Mouse (Mus musculus): ENCODE data around the gene Rab13.
A peak's percentile ranks its signal among the peaks of the same experiment; 100 is the strongest.
"Not testable (repeated sequence)": the region's sequence is repeated elsewhere in the genome, so short reads cannot be mapped to it uniquely, and the experiment has no call there.

Gene Rab13

DNA sequence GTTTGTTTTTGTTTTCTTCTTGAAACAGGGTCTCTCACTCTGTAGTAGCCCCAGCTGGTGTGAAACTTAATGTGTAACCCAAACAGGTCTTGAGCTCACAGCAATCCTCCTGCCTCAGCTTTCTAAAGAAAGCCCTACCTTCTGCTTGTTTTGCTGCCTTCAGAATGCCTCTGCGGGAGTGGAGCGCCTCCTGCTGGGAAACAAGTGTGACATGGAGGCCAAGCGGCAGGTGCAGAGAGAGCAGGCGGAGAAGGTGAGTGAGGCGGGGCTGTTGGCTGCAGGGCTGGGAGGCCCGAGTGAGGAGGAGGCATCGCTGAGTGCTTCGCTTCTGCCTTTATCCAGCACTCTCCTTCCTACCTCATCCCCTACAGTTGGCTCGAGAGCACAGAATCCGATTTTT, 10.8 kb downstream of the Rab13 start:
- DNase-seq (ENCODE audit: low spot score in 2 of 2) = no peak

GRCm38 (mm10) chr3:90231075-90231474, 17.6 kb downstream of the Rab13 start:
- no peak for DNase-seq (ENCODE audit: low spot score in 2 of 2)

GRCm38 (mm10) chr3:90231507-90232333, 18.2 kb downstream of the Rab13 start, which contains the start of gene Jtb:
TSS of gene Jtb (plus strand) at chr3:90231597.
- DNase-seq (ENCODE audit: low spot score in 2 of 2) = peak; percentile 88 to 90

- no peak for DNase-seq (ENCODE audit: low spot score in 2 of 2)
These were observed 27.8 kb downstream of the Rab13 start for GRCm38 (mm10) chr3:90241251-90241650.

GRCm38 (mm10) chr3:90241669-90242358, 28.3 kb downstream of the Rab13 start:
- DNase-seq (ENCODE audit: low spot score in 2 of 2) = no peak

- DNase-seq (ENCODE audit: low spot score in 2 of 2) = peak in 1 of 2 experiments; percentile 56
These were observed 29.7 kb downstream of the Rab13 start, which contains the start of gene Creb3l4 for GRCm38 (mm10) chr3:90242984-90243775. TSS of gene Creb3l4 (minus strand) at chr3:90243512.

DNA sequence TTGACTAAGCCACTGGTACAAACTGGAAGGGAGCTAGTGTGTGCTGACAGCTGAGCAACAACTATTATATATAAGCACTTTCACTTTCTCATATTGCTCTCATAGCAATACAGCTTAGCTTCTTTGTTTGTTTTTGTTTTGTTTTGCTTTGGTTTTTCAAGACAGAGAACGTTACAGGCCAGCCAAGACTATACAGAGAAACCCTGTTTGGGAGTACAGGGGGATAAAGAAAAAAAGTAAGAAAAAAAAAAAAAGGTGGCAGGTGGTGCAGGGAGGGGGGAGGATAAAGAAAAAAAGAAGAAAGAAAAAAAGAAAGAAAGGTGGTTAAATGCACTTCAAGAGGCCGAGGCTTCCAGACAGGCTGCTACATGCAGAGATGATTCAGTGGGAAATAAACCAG, 31.9 kb downstream of the Rab13 start:
- DNase-seq (ENCODE audit: low spot score in 2 of 2) = no peak

DNA sequence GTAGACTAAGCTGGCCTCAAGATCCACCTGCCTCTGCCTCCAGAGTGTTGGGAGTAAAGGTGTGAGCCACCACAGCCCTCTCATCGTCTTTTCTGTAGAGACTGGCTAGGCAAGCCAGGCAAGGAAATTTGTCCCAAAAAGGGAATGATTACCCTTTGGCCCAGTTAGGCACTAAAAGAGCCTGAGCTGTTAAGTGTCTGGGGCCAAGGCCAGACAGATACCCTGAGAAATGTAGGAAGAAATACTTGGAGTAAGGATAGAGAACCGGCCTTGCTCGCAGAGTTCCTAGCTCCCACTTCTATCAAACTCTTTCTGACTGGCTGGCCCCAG, 34.1 kb downstream of the Rab13 start:
- no peak for DNase-seq (ENCODE audit: low spot score in 2 of 2)

DNA sequence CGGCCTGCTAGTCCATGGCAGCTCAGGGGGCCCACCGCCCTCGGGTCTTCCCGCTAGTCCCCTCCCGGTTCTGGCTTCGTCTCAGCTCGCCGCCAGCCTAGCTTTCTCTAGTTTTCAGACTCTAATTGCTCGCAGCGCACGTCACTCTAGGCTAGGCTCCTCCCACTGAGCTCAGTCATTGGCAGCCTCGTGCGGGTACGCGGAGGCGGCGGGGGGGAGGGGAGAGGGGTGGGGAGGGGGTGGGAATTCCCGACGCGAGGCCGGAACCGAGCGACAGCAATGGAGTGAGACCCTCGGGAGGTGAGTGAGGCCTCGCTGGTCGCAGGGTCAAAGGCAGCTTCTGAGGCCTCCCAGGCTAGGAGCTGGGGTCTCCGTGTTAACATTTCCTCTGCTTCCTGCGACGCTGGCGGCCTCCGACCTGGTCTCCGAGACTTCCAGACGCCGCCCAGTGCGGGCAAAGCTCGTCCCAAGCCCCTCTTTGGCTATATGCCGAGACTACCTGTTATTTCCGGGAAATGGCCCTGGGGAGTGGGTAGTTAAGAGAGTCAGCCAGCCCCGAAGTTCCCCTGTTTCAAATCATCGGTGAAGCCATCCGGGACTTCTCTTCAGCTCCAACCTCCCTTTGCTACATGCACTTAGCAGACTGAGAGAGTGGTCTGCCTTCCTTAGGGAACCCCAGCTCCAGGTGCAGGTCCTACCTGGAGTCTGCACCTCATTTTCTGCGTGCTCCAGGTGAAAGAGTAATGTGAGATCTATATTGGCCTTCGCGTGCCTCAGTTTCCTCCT, 34.7 kb downstream of the Rab13 start, which contains the start of gene Slc39a1:
Slc39a1 (plus strand) TSS at position 213 of the 786 bp plus-strand sequence.
- DNase-seq (ENCODE audit: low spot score in 2 of 2) = peak; percentile 89 to 90

GRCm38 (mm10) chr3:90248746-90249100, 35.2 kb downstream of the Rab13 start:
- peak in 1 of 2 experiments; percentile 28 for DNase-seq (ENCODE audit: low spot score in 2 of 2)

DNA sequence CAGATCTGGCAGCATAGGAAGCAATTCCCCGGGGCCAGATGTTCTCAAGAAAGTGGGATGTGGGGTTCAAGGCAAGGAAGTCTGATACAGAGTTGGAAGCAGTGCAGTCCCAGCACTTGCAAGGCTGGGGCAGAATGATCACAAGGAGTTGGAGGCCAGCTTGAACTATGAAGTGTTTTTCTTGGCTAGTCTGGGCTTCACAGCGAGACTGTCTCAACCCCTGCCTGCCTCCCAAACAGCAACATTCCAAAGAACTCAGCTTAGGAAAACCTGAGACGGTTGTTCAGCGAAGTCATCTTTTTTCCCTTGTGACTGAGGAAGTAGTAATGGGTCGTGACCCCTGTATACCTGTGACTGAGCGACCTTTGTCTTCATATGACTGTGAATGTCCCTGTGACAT, 37.3 kb downstream of the Rab13 start:
- no peak for DNase-seq (ENCODE audit: low spot score in 2 of 2)

DNA sequence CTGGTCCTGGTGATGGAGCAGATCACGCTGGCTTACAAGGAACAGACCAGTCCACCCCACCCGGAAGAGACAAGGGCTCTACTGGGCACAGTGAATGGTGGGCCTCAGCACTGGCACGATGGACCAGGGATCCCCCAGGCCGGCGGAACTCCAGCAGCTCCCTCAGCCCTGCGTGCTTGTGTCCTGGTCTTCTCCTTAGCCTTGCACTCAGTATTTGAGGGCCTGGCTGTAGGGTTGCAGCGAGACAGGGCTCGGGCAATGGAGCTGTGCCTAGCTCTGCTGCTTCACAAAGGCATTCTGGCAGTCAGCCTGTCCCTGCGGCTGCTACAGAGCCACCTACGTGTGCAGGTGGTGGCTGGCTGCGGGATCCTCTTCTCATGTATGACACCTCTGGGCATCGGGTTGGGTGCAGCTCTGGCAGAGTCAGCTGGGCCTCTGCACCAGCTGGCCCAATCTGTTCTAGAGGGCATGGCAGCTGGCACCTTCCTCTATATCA, 38.3 kb downstream of the Rab13 start:
- not testable (repeated sequence) for DNase-seq (ENCODE audit: low spot score in 2 of 2)

GRCm38 (mm10) chr3:90252659-90253058, 39.2 kb downstream of the Rab13 start:
- DNase-seq (ENCODE audit: low spot score in 2 of 2) = not testable (repeated sequence)

DNA sequence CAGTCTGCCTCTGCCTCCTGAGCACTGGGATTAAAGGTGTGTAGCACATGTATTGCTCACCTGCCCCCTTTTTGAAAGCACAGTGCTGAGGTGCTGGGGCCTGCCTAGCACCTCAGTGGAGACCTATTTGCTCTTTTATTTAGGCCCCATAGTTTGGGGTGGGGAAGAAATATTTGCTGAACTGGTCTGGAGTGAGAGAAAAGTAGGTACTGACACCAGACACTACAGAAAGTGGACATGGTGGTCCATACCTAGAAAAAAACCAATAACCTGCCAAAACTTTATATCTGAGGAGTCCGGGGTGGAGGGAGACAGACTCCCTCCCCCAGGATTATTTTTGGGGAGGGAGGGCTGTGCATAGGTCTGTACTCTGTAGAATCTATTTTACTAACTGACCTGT, 39.7 kb downstream of the Rab13 start:
- DNase-seq (ENCODE audit: low spot score in 2 of 2) = not testable (repeated sequence)

- peak; percentile 93 to 94 for DNase-seq (ENCODE audit: low spot score in 2 of 2)
These were observed 40.3 kb downstream of the Rab13 start, which contains the start of gene Crtc2 for GRCm38 (mm10) chr3:90253653-90254418. TSS of gene Crtc2 (plus strand) at chr3:90254163.

DNA sequence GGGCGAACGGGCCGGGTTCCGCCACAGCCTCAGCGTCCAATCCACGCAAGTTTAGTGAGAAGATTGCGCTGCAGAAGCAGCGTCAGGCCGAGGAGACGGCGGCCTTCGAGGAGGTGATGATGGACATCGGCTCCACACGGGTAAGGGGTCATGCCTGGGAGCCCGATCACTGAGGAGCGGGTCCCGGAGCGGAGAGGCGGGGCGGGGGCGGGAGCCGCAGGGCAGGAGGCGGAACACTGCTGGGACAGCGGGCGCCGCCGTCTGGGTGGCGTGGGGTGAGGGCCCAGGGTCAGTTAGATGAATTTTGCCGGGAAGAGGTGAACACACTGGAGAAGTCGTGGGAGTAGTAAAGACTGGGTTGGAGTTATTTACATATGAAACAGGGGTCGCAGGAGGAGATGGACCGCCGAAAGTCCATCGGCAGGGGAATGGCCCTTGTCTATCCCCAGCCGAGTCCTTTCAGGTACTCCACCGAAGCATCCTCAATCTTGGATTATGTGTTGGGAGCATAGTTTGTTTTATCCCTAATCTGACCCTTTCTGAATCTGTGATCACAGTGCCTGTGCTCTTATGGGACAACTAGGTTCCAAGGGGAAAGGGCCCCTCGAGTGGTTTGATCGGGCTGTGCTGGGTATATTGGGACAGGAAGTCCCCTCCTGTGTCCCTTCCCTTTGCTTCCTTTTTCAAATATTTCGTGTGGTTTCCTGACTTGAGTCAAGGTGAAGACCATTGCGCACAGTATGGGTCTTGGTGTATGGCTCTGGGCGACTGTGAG, 41.1 kb downstream of the Rab13 start:
- no peak for DNase-seq (ENCODE audit: low spot score in 2 of 2)

GRCm38 (mm10) chr3:90255194-90255565, 41.7 kb downstream of the Rab13 start:
- no peak for DNase-seq (ENCODE audit: low spot score in 2 of 2)

GRCm38 (mm10) chr3:90255784-90256353, 42.4 kb downstream of the Rab13 start:
- DNase-seq (ENCODE audit: low spot score in 2 of 2) = no peak

Measured in urinary bladder, postnatal 4 days (tissue).